Mouse (Mus musculus) heart, embryonic 11.5 days (tissue): ENCODE results near the gene Olfr629. TPM values are rescaled to one million over a fixed set of nuclear protein-coding genes. Genes with fewer than 3 reads are reported as not detected.
"Not testable (repeated sequence)": the region's sequence is repeated elsewhere in the genome, so short reads cannot be mapped to it uniquely, and the experiment has no call there.

Experiments
- ATAC-seq: fragments of 200-750 bp; cut with Nextera tagmentation; replicated peaks from 2 replicates; pipeline ENCODE4 v1.8.0; 2017; ENCODE audit warnings: moderate library complexity; ENCODE audit not compliant: insufficient number of reproducible peaks, low FRiP score, low TSS enrichment
- H3K27ac ChIP-seq: fragments of 300-500 bp; sonication (generic); 2 replicates; pipeline ENCODE4 v1.5.1; 2014; ENCODE audit warnings: mild to moderate bottlenecking, low read depth, low read length
- H3K27me3 ChIP-seq: fragments of 300-500 bp; sonication (generic); 2 replicates; pipeline ENCODE4 v1.6.1; 2014; ENCODE audit warnings: mild to moderate bottlenecking, low read length, mixed read lengths; ENCODE audit not compliant: control insufficient read depth, insufficient read depth
- H3K36me3 ChIP-seq: fragments of 300-500 bp; sonication (generic); 2 replicates; pipeline ENCODE4 v1.6.1; 2014; ENCODE audit warnings: mild to moderate bottlenecking, low read length, moderate library complexity, mixed read lengths; ENCODE audit not compliant: control insufficient read depth, insufficient read depth
- H3K4me1 ChIP-seq: fragments of 300-500 bp; sonication (generic); 2 replicates; pipeline ENCODE4 v1.6.1; 2014; ENCODE audit warnings: low read length; ENCODE audit not compliant: control insufficient read depth, insufficient read depth
- H3K4me2 ChIP-seq: fragments of 300-500 bp; sonication (generic); 2 replicates; pipeline ENCODE4 v1.6.1; 2014; ENCODE audit warnings: mild to moderate bottlenecking, moderate library complexity
- H3K4me3 ChIP-seq: fragments of 300-500 bp; sonication (generic); 2 replicates; pipeline ENCODE4 v1.5.1; 2014; ENCODE audit warnings: low read depth, low read length
- H3K9ac ChIP-seq: fragments of 300-500 bp; sonication (generic); 2 replicates; pipeline ENCODE4 v1.6.1; 2014; ENCODE audit warnings: mild to moderate bottlenecking, low read depth, low read length, moderate library complexity
- H3K9me3 ChIP-seq: fragments of 300-500 bp; sonication (generic); replicated peaks from 2 replicates; pipeline ENCODE4 v1.6.1; 2016; ENCODE audit warnings: low read length; ENCODE audit not compliant: control insufficient read depth
- WGBS: fragments of 180-500 bp; shearing (Covaris S2); extraction: QIAGEN DNeasy Blood & Tissue Kit; methylation state at CpG from one replicate; pipeline ENCODE4 v1.1.7; 2014; ENCODE audit not compliant: insufficient replicate concordance; 5-methylcytosine and 5-hydroxymethylcytosine counted together
- polyA plus RNA-seq: library from polyadenylated mRNA; unstranded; fragments of >200 nt; fragmentation: Nextera tagmentation; extraction: Ambion mirVana; gene quantifications from 2 replicates; pipeline ENCODE4 v1.2.1, GENCODE M21; 2014

Olfr629 gene
- not detected in 2 replicates for polyA plus RNA-seq

GRCm38 (mm10) chr7:103744843-103745242 is at the start of gene Olfr629:
TSS of gene Olfr629 (minus strand) at chr7:103744943.
- Histone ChIP-seq H3K4me2 (no peak within 1 kb of the TSS), H3K4me3 (no peak within 1 kb of the TSS), H3K9me3 (no peaks in the 10 kb centered on the region), H3K36me3 (no peaks in the 10 kb centered on the region), H3K4me1 (no peaks in the 10 kb centered on the region), H3K27ac (no peak within 1 kb of the TSS), H3K9ac (no peak within 1 kb of the TSS), H3K27me3 (no peaks in the 10 kb centered on the region)
- no peak for ATAC-seq
- 75% methylated on average over 2 of the region's 2 CpGs for WGBS

- no peak overlapping the region for H3K4me2 ChIP-seq
- no peak overlapping the region for H3K9ac ChIP-seq
- 11% methylated on average over 4 of the region's 4 CpGs for WGBS
- H3K36me3 ChIP-seq, result no peaks in the 10 kb centered on the region
- ATAC-seq, result no peak; the same call in 1 of the 2 replicates
- H3K4me1 ChIP-seq, result no peaks in the 10 kb centered on the region
- H3K9me3 ChIP-seq, result no peaks in the 10 kb centered on the region
- no peak overlapping the region for H3K4me3 ChIP-seq
- H3K27ac ChIP-seq, result no peak overlapping the region
- H3K27me3 ChIP-seq, result no peaks in the 10 kb centered on the region
Measured at GRCm38 (mm10) chr7:103792669-103793388, 48.1 kb upstream of the Olfr629 start.

GRCm38 (mm10) chr7:103791721-103792120 is 47.0 kb upstream of the Olfr629 start, which contains the start of gene Olfr67:
TSS of gene Olfr67 (minus strand) at chr7:103791821.
- H3K9ac ChIP-seq, result no peak within 1 kb of the TSS
- 83% methylated on average over 3 of the region's 3 CpGs for WGBS

GRCm38 (mm10) chr7:103779598-103779997 is 34.9 kb upstream of the Olfr629 start, which contains the start of gene Olfr68:
TSS of gene Olfr68 (minus strand) at chr7:103779698.
- Histone ChIP-seq H3K36me3 (no peaks in the 10 kb centered on the region), H3K4me2 (no peak within 1 kb of the TSS), H3K27ac (no peak within 1 kb of the TSS), H3K4me1 (no peaks in the 10 kb centered on the region), H3K27me3 (no peaks in the 10 kb centered on the region), H3K9ac (no peak within 1 kb of the TSS), H3K9me3 (no peaks in the 10 kb centered on the region), H3K4me3 (no peak within 1 kb of the TSS)
- 72% methylated on average over 3 of the region's 3 CpGs for WGBS
- no peak for ATAC-seq

More at GRCm38 (mm10) chr7:103791721-103792120, 47.0 kb upstream of the Olfr629 start, which contains the start of gene Olfr67:
- H3K36me3 ChIP-seq, result no peaks in the 10 kb centered on the region
- no peaks in the 10 kb centered on the region for H3K4me1 ChIP-seq
- H3K4me3 ChIP-seq, result no peak within 1 kb of the TSS
- H3K27ac ChIP-seq, result no peak within 1 kb of the TSS
- no peaks in the 10 kb centered on the region for H3K27me3 ChIP-seq
- no peaks in the 10 kb centered on the region for H3K9me3 ChIP-seq
- ATAC-seq, result no peak
- H3K4me2 ChIP-seq, result no peak within 1 kb of the TSS

- not testable (repeated sequence) for ATAC-seq, H3K9ac ChIP-seq, H3K9me3 ChIP-seq, H3K27me3 ChIP-seq, H3K4me3 ChIP-seq, H3K4me1 ChIP-seq, H3K27ac ChIP-seq, H3K4me2 ChIP-seq, H3K36me3 ChIP-seq
- 55% methylated on average over 4 of the region's 4 CpGs for WGBS
Measured at GRCm38 (mm10) chr7:103777652-103778051, 32.9 kb upstream of the Olfr629 start.

GRCm38 (mm10) chr7:103771494-103771893 is 26.8 kb upstream of the Olfr629 start, which contains the start of gene Olfr69:
TSS of gene Olfr69 (minus strand) at chr7:103771594.
- no peak within 1 kb of the TSS for H3K9ac ChIP-seq
- no peak within 1 kb of the TSS for H3K4me3 ChIP-seq
- no peaks in the 10 kb centered on the region for H3K9me3 ChIP-seq
- H3K27me3 ChIP-seq, result no peaks in the 10 kb centered on the region
- no peaks in the 10 kb centered on the region for H3K4me1 ChIP-seq
- no peak within 1 kb of the TSS for H3K4me2 ChIP-seq
- ATAC-seq, result no peak
- 71% methylated on average over 2 of the region's 2 CpGs for WGBS
- no peak within 1 kb of the TSS for H3K27ac ChIP-seq
- no peaks in the 10 kb centered on the region for H3K36me3 ChIP-seq

GRCm38 (mm10) chr7:103767687-103768086 is 22.9 kb upstream of the Olfr629 start:
- not testable (repeated sequence) for H3K4me2 ChIP-seq, H3K9ac ChIP-seq, ATAC-seq, H3K36me3 ChIP-seq, H3K9me3 ChIP-seq, H3K4me3 ChIP-seq, H3K27me3 ChIP-seq, H3K27ac ChIP-seq, H3K4me1 ChIP-seq
- 75% methylated on average over 6 of the region's 6 CpGs for WGBS

GRCm38 (mm10) chr7:103762212-103762611 is 17.5 kb upstream of the Olfr629 start:
- WGBS, result 80% methylated on average over 6 of the region's 6 CpGs
- not testable (repeated sequence) for H3K4me2 ChIP-seq, H3K4me3 ChIP-seq, H3K9ac ChIP-seq, H3K27ac ChIP-seq, ATAC-seq, H3K9me3 ChIP-seq, H3K27me3 ChIP-seq, H3K4me1 ChIP-seq, H3K36me3 ChIP-seq

GRCm38 (mm10) chr7:103757233-103757632 is 12.5 kb upstream of the Olfr629 start, which contains the start of gene Olfr630:
TSS of gene Olfr630 (minus strand) at chr7:103757333.
- H3K4me3 ChIP-seq, result no peak within 1 kb of the TSS
- no peaks in the 10 kb centered on the region for H3K9me3 ChIP-seq
- no peak within 1 kb of the TSS for H3K27ac ChIP-seq
- no peak within 1 kb of the TSS for H3K4me2 ChIP-seq
- ATAC-seq, result no peak
- H3K4me1 ChIP-seq, result no peaks in the 10 kb centered on the region
- no peaks in the 10 kb centered on the region for H3K36me3 ChIP-seq
- H3K9ac ChIP-seq, result no peak within 1 kb of the TSS
- 34% methylated on average over 2 of the region's 2 CpGs for WGBS
- H3K27me3 ChIP-seq, result no peaks in the 10 kb centered on the region
